Mouse (Mus musculus): ENCODE measurements around the gene Vps72.

The Vps72 gene

DNA sequence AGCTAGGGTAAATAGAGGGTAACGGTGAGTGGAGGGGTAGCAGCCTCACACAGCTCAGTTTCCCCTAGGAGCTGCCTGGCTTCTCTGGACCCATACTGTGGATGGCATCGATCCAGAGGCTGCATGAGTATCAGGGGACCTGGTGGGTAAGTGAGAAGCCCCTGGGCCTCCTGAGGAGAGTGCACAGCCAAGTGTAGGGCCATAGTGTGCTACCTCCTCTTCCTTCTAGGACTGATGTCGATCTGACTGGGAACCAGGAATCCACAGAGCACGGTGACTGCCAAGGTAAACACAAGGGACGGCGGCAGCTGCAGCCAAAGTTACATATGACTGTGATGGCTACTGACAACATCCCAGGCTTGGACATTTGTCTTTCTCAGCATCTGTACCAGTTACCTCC is 60.3 kb downstream of the Vps72 start:
- no peak for DNase-seq

All from right cerebral cortex, adult 18-20 months (tissue).